Mouse (Mus musculus) midbrain, embryonic 16.5 days (tissue): Measurements from ENCODE around the gene Gm20431. TPM values are rescaled to one million over a fixed set of nuclear protein-coding genes. Genes with fewer than 3 reads are reported as not detected.

Experiments used
- ATAC-seq: fragments of 200-750 bp; cut with Nextera tagmentation; 2 replicates; pipeline ENCODE4 v1.8.0; 2017; ENCODE audit warnings: moderate TSS enrichment
- H3K27ac ChIP-seq: fragments of 300-500 bp; sonication (generic); 2 replicates; pipeline ENCODE4 v1.5.1; 2014; ENCODE audit warnings: mild to moderate bottlenecking, low read length, mixed read lengths
- H3K27me3 ChIP-seq: fragments of 300-500 bp; sonication (generic); 2 replicates; pipeline ENCODE4 v1.6.1; 2014; ENCODE audit warnings: low read depth, low read length, mixed read lengths; ENCODE audit not compliant: control insufficient read depth, insufficient read depth
- H3K36me3 ChIP-seq: fragments of 300-500 bp; sonication (generic); 2 replicates; pipeline ENCODE4 v1.6.1; 2014; ENCODE audit warnings: mild to moderate bottlenecking, low read length, moderate library complexity, mixed read lengths; ENCODE audit not compliant: control insufficient read depth, insufficient read depth
- H3K4me1 ChIP-seq: fragments of 300-500 bp; sonication (generic); 2 replicates; pipeline ENCODE4 v1.6.1; 2014; ENCODE audit warnings: mild to moderate bottlenecking, low read length, mixed read lengths; ENCODE audit not compliant: control insufficient read depth, insufficient read depth
- H3K4me2 ChIP-seq: fragments of 300-500 bp; sonication (generic); 2 replicates; pipeline ENCODE4 v1.6.1; 2014; ENCODE audit warnings: mild to moderate bottlenecking, low read length, mixed read lengths
- H3K4me3 ChIP-seq: fragments of 300-500 bp; sonication (generic); 2 replicates; pipeline ENCODE4 v1.5.1; 2014; ENCODE audit warnings: low read depth, mild to moderate bottlenecking, low read length, moderate library complexity, mixed read lengths
- H3K9ac ChIP-seq: fragments of 300-500 bp; sonication (generic); 2 replicates; pipeline ENCODE4 v1.6.1; 2014; ENCODE audit warnings: low read depth, low read length, mixed read lengths
- H3K9me3 ChIP-seq: fragments of 300-500 bp; sonication (generic); replicated peaks from 2 replicates; pipeline ENCODE4 v1.6.1; 2014; ENCODE audit warnings: mild to moderate bottlenecking, low read length, mixed read lengths; ENCODE audit not compliant: control insufficient read depth, poor library complexity, severe bottlenecking
- WGBS: fragments of 180-500 bp; shearing (Covaris S2); extraction: QIAGEN DNeasy Blood & Tissue Kit; methylation state at CpG from one replicate; pipeline ENCODE4 v1.1.7; 2014; 5-methylcytosine and 5-hydroxymethylcytosine counted together
- polyA plus RNA-seq: library from polyadenylated mRNA; unstranded; fragments of >200 nt; fragmentation: Nextera tagmentation; extraction: Ambion mirVana; gene quantifications from 2 replicates; pipeline ENCODE4 v1.2.1, GENCODE M21; 2015

The Gm20431 gene
- polyA plus RNA-seq, 1 experiment from 2014 or later: 9.2 TPM

GRCm38 (mm10) chr2:167672212-167672685 is 11.0 kb upstream of the Gm20431 start:
- no peaks in the 10 kb centered on the region for H3K27me3 ChIP-seq
- 27% methylated on average over 13 of the region's 13 CpGs for WGBS
- 0 out of 2 replicates have a peak overlapping the region, but pooled peaks have one; percentile 6 for H3K4me2 ChIP-seq
- no peaks in the 10 kb centered on the region; the same call in 1 of the 2 replicates for H3K4me1 ChIP-seq
- H3K4me3 ChIP-seq: no peak overlapping the region
- no peak for ATAC-seq
- H3K27ac ChIP-seq: no peak overlapping the region
- no peaks in the 10 kb centered on the region for H3K36me3 ChIP-seq
- H3K9me3 ChIP-seq: no peaks in the 10 kb centered on the region
- H3K9ac ChIP-seq: no peak overlapping the region

DNA sequence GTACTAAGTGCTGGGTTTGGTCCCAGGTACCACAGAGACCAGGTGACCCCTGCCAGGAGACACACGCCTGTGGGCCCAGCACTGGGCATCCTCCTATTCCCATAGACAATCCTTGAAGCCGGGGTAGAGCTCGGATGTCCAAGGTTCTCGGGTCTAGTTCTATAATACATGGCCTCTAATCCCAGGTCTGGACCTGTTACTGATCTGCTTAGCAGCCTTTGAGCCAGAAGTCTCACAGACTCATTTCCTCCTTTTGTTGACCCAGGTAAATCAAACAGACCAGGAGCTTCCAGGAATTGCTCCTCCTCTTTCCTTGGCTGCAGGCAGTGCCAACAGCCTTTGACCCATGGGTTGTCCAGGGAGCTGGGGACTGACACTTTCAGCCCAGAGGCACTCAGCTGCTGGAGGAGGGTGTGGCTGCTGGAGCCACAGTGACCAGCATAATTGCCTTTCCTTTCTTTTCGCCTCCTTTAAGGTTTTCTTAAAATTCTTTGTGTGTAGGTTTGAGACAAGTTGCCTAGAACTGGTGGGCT is 9.9 kb upstream of the Gm20431 start:
- Histone ChIP-seq H3K4me3 (no peak overlapping the region), H3K36me3 (no peaks in the 10 kb centered on the region), H3K9me3 (no peaks in the 10 kb centered on the region), H3K4me1 (no peaks in the 10 kb centered on the region; the same call in 1 of the 2 replicates), H3K9ac (no peak overlapping the region), H3K27me3 (no peaks in the 10 kb centered on the region), H3K4me2 (no peak overlapping the region), H3K27ac (no peak overlapping the region)
- no peak for ATAC-seq
- 83% methylated on average over 5 of the region's 5 CpGs for WGBS

GRCm38 (mm10) chr2:167669398-167669797 is 8.1 kb upstream of the Gm20431 start:
- H3K27me3 ChIP-seq: no peaks in the 10 kb centered on the region
- no peak overlapping the region for H3K27ac ChIP-seq
- no peak overlapping the region for H3K4me3 ChIP-seq
- no peak for ATAC-seq
- WGBS: 79% methylated on average over 4 of the region's 4 CpGs
- H3K36me3 ChIP-seq: no peaks in the 10 kb centered on the region
- H3K4me2 ChIP-seq: no peak overlapping the region
- H3K9ac ChIP-seq: no peak overlapping the region
- no peaks in the 10 kb centered on the region; the same call in 1 of the 2 replicates for H3K4me1 ChIP-seq
- no peaks in the 10 kb centered on the region for H3K9me3 ChIP-seq

DNA sequence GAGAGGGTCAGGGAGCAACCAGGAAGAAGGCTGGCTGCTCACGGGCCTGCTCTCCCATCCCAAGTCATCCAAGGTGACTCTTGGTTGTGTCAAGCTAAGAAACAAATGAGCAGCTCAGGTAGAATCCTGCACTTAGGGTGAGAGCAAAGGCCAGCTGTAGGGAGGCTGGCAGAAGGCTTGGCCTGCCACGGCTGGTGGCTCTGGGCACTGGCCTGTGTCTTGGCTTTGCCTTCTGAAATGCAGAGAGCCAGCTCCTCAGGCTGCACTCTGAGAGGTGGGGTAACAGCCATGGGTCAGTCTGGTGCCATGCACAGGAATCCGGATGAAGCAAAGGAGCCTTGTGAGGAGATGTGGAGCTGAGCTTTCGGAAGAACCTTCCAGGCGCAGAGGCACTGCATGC is 7.1 kb upstream of the Gm20431 start:
- Histone ChIP-seq H3K27me3 (no peaks in the 10 kb centered on the region), H3K4me1 (no peaks in the 10 kb centered on the region; the same call in 1 of the 2 replicates), H3K9me3 (no peaks in the 10 kb centered on the region), H3K36me3 (no peaks in the 10 kb centered on the region), H3K27ac (no peak overlapping the region), H3K4me2 (no peak overlapping the region), H3K4me3 (no peak overlapping the region), H3K9ac (no peak overlapping the region)
- 87% methylated on average over 5 of the region's 5 CpGs for WGBS
- ATAC-seq: no peak

DNA sequence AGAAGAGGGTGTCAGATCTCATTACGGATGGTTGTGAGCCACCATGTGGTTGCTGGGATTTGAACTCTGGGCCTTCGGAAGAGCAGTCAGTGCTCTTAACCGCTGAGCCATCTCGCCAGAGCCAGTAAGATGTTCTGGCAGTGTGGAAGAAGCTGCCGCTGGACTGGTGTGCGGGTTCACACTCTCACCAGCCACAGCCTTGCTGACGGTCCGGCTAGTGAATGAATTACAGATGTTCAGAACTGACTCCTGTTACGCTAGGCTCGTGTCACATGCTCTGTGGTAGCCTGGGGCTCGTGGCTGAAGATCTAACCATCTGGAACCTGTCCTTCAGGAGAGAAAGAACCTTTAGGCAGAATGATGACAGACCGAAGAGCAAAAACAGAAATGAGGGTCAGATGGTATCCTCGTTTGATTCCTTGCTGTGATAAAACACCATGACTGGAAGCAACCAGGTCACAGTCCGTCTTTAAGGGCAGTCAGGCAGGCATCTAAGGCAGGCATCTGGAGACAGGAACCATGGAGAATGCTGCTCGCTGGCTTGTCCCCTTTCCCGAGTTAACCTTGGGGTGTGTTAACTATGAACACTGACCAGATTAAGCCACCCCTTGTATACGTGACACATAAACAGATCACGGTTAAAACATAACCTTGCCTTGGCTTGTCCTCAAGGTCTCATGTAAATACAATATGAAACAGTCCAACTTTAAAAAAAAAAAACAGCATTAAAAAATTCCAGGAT is 4.8 kb upstream of the Gm20431 start:
- Histone ChIP-seq H3K9ac (no peak overlapping the region), H3K27ac (no peak overlapping the region), H3K9me3 (no peaks in the 10 kb centered on the region), H3K27me3 (no peaks in the 10 kb centered on the region; the same call in 1 of the 2 replicates), H3K4me3 (no peak overlapping the region), H3K4me2 (no peak overlapping the region), H3K4me1 (no peaks in the 10 kb centered on the region), H3K36me3 (no peaks in the 10 kb centered on the region)
- WGBS: 88% methylated on average over 18 of the region's 18 CpGs
- no peak for ATAC-seq

- Histone ChIP-seq H3K4me2 (no peak overlapping the region), H3K27ac (no peak overlapping the region), H3K27me3 (no peaks in the 10 kb centered on the region; the same call in 1 of the 2 replicates), H3K9me3 (no peaks in the 10 kb centered on the region), H3K4me3 (no peak overlapping the region), H3K36me3 (no peaks in the 10 kb centered on the region), H3K9ac (no peak overlapping the region), H3K4me1 (peaks cover 17% of the 10 kb centered on the region)
- WGBS: 49% methylated on average over 6 of the region's 6 CpGs
- ATAC-seq: no peak
These were observed 1.4 kb upstream of the Gm20431 start for GRCm38 (mm10) chr2:167662713-167663112.

- no peaks in the 10 kb centered on the region; the same call in 1 of the 2 replicates for H3K27me3 ChIP-seq
- H3K4me2 ChIP-seq: peak overlapping the region; percentile 98
- peaks cover 17% of the 10 kb centered on the region for H3K4me1 ChIP-seq
- ATAC-seq: no peak
- no peaks in the 10 kb centered on the region for H3K9me3 ChIP-seq
- H3K4me3 ChIP-seq: peak overlapping the region; percentile 86
- H3K27ac ChIP-seq: no peak overlapping the region
- no peaks in the 10 kb centered on the region for H3K36me3 ChIP-seq
- WGBS: 1% methylated on average over 12 of the region's 12 CpGs
- peak overlapping the region; percentile 89 for H3K9ac ChIP-seq
These were observed 705 bp downstream of the Gm20431 start for GRCm38 (mm10) chr2:167660611-167660971.

GRCm38 (mm10) chr2:167659847-167660610 is 1.3 kb downstream of the Gm20431 start:
- ATAC-seq: 0 out of 2 replicates have a peak, but pooled peaks have one; percentile 8

More at GRCm38 (mm10) chr2:167659847-167660610, 1.3 kb downstream of the Gm20431 start:
- Histone ChIP-seq H3K4me1 (peaks cover 17% of the 10 kb centered on the region), H3K27ac (no peak overlapping the region; the same call in 1 of the 2 replicates), H3K27me3 (no peaks in the 10 kb centered on the region; the same call in 1 of the 2 replicates), H3K4me3 (peak overlapping the region; percentile 86), H3K9me3 (no peaks in the 10 kb centered on the region), H3K4me2 (peak overlapping the region; percentile 98), H3K36me3 (no peaks in the 10 kb centered on the region), H3K9ac (peak overlapping the region; percentile 89)
- 23% methylated on average over 13 of the region's 13 CpGs for WGBS
